Mouse (Mus musculus) ES-Bruce4 (cell line): ENCODE results near the gene Fmnl2.

Experiments used
- CTCF ChIP-seq: IDR thresholded peaks from one replicate; pipeline ENCODE4 v1.8.1; 2011; ENCODE audit warnings: low read depth, low read length
- POLR2A ChIP-seq: IDR thresholded peaks from one replicate; pipeline ENCODE4 v1.8.1; 2011; ENCODE audit warnings: low read length; ENCODE audit not compliant: insufficient read depth

DNA sequence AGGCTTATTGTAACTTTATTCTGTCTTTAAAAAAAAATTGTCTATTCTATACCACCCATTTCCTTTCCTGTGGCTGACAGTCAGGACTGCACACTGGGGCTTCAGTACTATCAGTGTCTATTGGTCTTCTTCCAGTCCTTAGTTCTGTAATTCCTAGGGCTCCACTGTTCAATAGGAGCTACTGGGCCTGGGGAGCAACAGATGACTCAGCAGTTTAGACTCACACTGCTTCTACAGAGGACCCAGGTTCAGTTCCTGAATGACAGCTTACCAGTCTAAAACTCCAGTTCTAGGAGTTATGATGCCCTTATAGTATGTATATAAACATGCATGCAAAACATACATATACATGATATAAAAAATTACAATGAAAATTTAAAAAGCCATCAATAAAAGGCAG, 289.2 kb downstream of the Fmnl2 start:
- TF ChIP-seq CTCF (no peak), POLR2A (no peak)
